Mouse (Mus musculus) testis, adult 2 months (tissue): ENCODE results near the gene Matn4. TPM values are rescaled to one million over a fixed set of nuclear protein-coding genes. Genes with fewer than 3 reads are reported as not detected.
A peak's percentile ranks its signal among the peaks of the same experiment; 100 is the strongest.

Experiments used
- H3K27ac ChIP-seq: fragments of 200-500 bp; 2 replicates; pipeline ENCODE4 v1.5.1; 2012; ENCODE audit warnings: low read depth, low read length; ENCODE audit not compliant: control insufficient read depth, insufficient read depth
- H3K27me3 ChIP-seq: fragments of 200-500 bp; 2 replicates; pipeline ENCODE4 v1.6.1; 2012; ENCODE audit warnings: mild to moderate bottlenecking, low read length, moderate library complexity; ENCODE audit not compliant: control insufficient read depth, insufficient read depth
- H3K36me3 ChIP-seq: fragments of 200-500 bp; 2 replicates; pipeline ENCODE4 v1.6.1; 2012; ENCODE audit warnings: mild to moderate bottlenecking, low read length; ENCODE audit not compliant: control insufficient read depth, insufficient read depth
- H3K4me1 ChIP-seq: fragments of 200-500 bp; 2 replicates; pipeline ENCODE4 v1.6.1; 2012; ENCODE audit warnings: low read length; ENCODE audit not compliant: control insufficient read depth, insufficient read depth
- H3K4me3 ChIP-seq: fragments of 200-500 bp; 2 replicates; pipeline ENCODE4 v1.5.1; 2012; ENCODE audit warnings: low read depth, mild to moderate bottlenecking, low read length, moderate library complexity, mixed read lengths; ENCODE audit not compliant: control insufficient read depth
- CTCF ChIP-seq: fragments of 200-500 bp; IDR thresholded peaks from 2 replicates; pipeline ENCODE4 v1.5.1; 2012; ENCODE audit warnings: low read depth, mild to moderate bottlenecking, inconsistent platforms, low read length, moderate library complexity; ENCODE audit not compliant: control insufficient read depth, insufficient read depth, insufficient replicate concordance
- POLR2A ChIP-seq: fragments of 200-500 bp; IDR thresholded peaks from 2 replicates; pipeline ENCODE4 v1.6.1; 2012; ENCODE audit warnings: low read depth, mild to moderate bottlenecking, inconsistent platforms, low read length, moderate library complexity; ENCODE audit not compliant: control insufficient read depth
- polyA plus RNA-seq: library from polyadenylated mRNA; depleted of rRNA; stranded (reverse); fragments of >200 nt; gene quantifications from 2 replicates; pipeline ENCODE4 v1.2.3, GENCODE M21; 2012

The Matn4 gene
- polyA plus RNA-seq, 1 experiment = 0.26 TPM

- Histone ChIP-seq H3K4me1 (peaks cover 23% of the 10 kb centered on the region), H3K4me3 (peak within 1 kb of the TSS; percentile 75), H3K36me3 (no peaks in the 10 kb centered on the region), H3K27ac (no peak within 1 kb of the TSS), H3K27me3 (no peaks in the 10 kb centered on the region)
- TF ChIP-seq POLR2A = no peak
- TF ChIP-seq CTCF = no peak
These were observed 15.9 kb downstream of the Matn4 start, which contains the start of gene Slpi for GRCm38 (mm10) chr2:164389020-164389419. Gene Slpi, minus strand, starts transcription at chr2:164389095.

GRCm38 (mm10) chr2:164386953-164387352, 18.0 kb downstream of the Matn4 start:
- Histone ChIP-seq H3K4me3 (no peak overlapping the region), H3K27me3 (no peaks in the 10 kb centered on the region), H3K4me1 (peaks cover 17% of the 10 kb centered on the region), H3K27ac (no peak overlapping the region), H3K36me3 (no peaks in the 10 kb centered on the region)
- TF ChIP-seq POLR2A (no peak), CTCF (peak; percentile 77; the same call in 1 of the 2 replicates)

- no peaks in the 10 kb centered on the region for H3K27me3 ChIP-seq
- H3K36me3 ChIP-seq = no peaks in the 10 kb centered on the region
- no peak overlapping the region for H3K27ac ChIP-seq
- H3K4me3 ChIP-seq = no peak overlapping the region
- TF ChIP-seq CTCF = no peak
- no peak for TF ChIP-seq POLR2A
- H3K4me1 ChIP-seq = peaks cover 17% of the 10 kb centered on the region
These were observed 18.8 kb downstream of the Matn4 start for GRCm38 (mm10) chr2:164385927-164386763.

GRCm38 (mm10) chr2:164383656-164384399, 21.1 kb downstream of the Matn4 start:
- Histone ChIP-seq H3K4me1 (peaks cover 12% of the 10 kb centered on the region), H3K4me3 (no peak overlapping the region), H3K36me3 (no peaks in the 10 kb centered on the region), H3K27ac (no peak overlapping the region), H3K27me3 (no peaks in the 10 kb centered on the region)
- TF ChIP-seq CTCF (no peak), POLR2A (no peak)

GRCm38 (mm10) chr2:164382971-164383370, 22.0 kb downstream of the Matn4 start:
- Histone ChIP-seq H3K4me1 (peaks cover 10% of the 10 kb centered on the region), H3K36me3 (no peaks in the 10 kb centered on the region), H3K27me3 (no peaks in the 10 kb centered on the region), H3K27ac (no peak overlapping the region), H3K4me3 (no peak overlapping the region)
- no peak for TF ChIP-seq POLR2A
- no peak for TF ChIP-seq CTCF

GRCm38 (mm10) chr2:164381726-164382125, 23.2 kb downstream of the Matn4 start:
- Histone ChIP-seq H3K4me3 (no peak overlapping the region), H3K27ac (no peak overlapping the region), H3K4me1 (peaks cover 8% of the 10 kb centered on the region), H3K27me3 (no peaks in the 10 kb centered on the region), H3K36me3 (no peaks in the 10 kb centered on the region)
- TF ChIP-seq CTCF (no peak; the same call in 1 of the 2 replicates), POLR2A (no peak)

- TF ChIP-seq POLR2A (no peak), CTCF (no peak)
- Histone ChIP-seq H3K4me3 (no peak overlapping the region), H3K4me1 (no peaks in the 10 kb centered on the region), H3K27me3 (no peaks in the 10 kb centered on the region), H3K27ac (no peak overlapping the region), H3K36me3 (no peaks in the 10 kb centered on the region)
These were observed 27.2 kb downstream of the Matn4 start for GRCm38 (mm10) chr2:164377478-164378426.
